ENCODE assay signal across 1 mouse cellular context in the genomic region with DNA sequence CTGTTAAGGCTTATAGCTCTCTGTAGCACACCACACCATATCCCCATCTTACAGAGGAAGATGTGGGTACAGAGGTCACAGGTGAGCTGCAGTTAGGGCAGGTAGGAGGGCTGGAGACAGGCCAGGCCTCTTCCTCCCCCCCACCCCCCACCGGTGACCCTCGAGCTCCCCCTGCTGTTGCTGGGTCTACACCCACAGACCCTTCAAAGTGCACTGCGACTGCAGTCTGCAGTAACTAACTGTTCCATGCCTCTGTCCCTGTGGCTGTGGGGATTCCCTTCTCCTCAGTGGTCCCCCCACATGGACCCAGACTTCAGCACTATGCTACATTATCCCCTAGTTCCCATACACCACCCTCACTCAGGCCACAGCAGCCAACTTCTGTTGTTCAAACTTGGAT.
TF ChIP-seq lines count a peak whose summit lies in the region.

No protein-coding gene starts in this region.

TF ChIP-seq in CH12.LX, 34 proteins besides CTCF, POLR2A, EP300 and RAD21 (continued from another document):
- TF ChIP-seq MAZ (IDR thresholded peaks at IDR 0.05; ENCODE audit: low read depth, low read length): 0 out of 2 replicates have a peak, but pooled peaks have one; percentile 20
- peak; percentile 86 for TF ChIP-seq SMC3 (IDR thresholded peaks at IDR 0.05; ENCODE audit: low read depth, low read length)
- no peak for TF ChIP-seq ZMIZ1 (IDR thresholded peaks at IDR 0.05; ENCODE audit: low read depth, low read length)
- no peak for TF ChIP-seq RCOR1 (conservative IDR thresholded peaks at IDR 0.05; ENCODE audit: low read depth, low read length)
